Mouse (Mus musculus): ENCODE data around the gene Alg3. TPM values are rescaled to one million over a fixed set of nuclear protein-coding genes. Genes with fewer than 3 reads are reported as not detected.

Gene Alg3
- polyA plus RNA-seq, 1 experiment: not detected

DNA sequence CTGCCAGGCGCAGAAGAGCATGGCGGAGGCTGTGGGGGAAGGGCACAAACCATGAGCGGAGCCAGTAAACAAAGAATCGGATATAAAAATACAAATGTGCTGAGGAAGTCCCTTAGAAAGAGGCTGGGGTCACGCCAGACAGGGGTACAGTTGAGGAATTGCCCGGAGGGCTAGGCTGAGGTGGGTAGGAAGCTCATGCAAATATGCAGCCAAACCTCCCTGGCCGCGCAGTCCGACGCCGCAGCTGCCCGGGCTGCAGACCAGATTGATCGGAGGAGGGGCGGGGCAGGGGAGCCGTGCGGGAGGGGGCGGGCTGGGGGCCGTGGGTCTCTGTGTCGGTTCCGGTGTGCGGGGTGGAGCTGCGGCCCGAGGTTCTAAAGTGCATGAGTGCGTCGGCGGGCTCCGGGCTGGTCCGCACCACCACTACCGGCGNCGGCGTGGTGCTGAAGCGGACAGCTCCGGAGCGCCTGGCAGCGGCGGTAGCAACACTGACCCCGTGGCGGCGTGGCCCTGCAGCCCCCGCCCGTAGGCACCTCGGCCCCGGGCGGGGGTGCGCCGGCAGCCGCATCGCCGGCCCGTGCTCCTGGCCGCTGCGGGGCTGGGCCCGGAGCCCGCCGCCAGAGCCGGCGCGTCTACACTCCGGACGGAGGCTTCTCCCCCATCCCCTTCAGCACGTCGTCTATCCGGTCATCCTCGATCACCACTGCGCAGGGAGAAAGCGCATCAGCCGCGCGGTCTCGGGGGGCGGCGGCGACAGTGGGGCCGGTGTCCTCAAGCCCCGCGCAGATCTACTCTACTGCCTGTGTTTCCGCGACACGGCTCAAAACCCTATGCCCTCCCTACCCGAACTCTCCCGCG, 8.2 kb upstream of the Alg3 start:
- TF ChIP-seq POLR2A (IDR thresholded peaks at IDR 0.05; ENCODE audit: insufficient read depth, low read depth, low read length) (no peak), CTCF (IDR thresholded peaks at IDR 0.05; ENCODE audit: insufficient read depth, low read depth, low read length) (no peak)
- WGBS: 1% methylated on average over 81 of the region's 83 CpGs
- H3K27ac ChIP-seq (ENCODE audit: insufficient read depth, low read depth, low read length): no peak overlapping the region
- peak overlapping the region; percentile 77 for H3K4me3 ChIP-seq (ENCODE audit: insufficient read depth, low read depth, low read length)
- H3K4me1 ChIP-seq (ENCODE audit: control insufficient read depth, insufficient read depth, low read length): peaks cover 19% of the 10 kb centered on the region

DNA sequence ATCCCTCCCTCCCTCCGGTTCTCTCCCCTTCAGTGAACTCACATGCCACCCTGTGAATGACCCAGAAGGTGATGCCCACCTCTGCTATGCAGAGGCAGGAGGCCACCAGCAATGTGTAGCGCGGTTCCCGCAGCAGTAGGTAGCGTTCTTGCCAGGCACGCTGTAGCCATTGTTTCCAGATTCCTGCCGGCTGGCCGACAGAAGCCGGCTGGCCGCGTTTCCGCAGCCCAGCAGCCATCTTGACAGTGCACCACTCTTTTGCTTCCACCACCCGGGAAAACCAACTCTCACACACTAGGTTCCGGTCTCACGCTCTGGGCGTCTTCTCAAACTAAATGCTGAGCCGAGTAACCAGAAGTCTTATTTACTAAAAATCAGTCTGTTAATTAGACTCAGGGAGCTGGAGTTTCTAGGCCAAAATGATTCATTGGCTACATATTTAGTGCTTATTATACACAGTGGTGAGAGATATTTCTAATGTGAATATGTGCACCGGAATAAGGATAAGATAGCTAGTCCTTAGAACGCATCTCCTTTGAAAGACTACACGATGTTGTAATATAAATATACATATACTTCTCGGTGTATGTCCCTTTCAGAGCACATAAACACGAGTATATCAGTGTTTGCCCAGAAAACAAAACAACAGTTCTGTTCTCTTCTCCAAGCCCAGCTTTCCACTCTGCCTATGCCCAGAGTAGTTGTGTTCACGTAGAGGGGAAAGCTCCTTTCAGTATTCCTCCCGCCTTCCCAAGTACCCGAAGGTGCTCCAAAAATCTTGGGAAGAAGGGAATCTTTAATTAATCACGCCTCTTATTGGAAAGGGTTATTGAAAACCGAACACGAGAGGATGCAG, 806 bp downstream of the Alg3 start:
- no peaks in the 10 kb centered on the region for H3K4me1 ChIP-seq (ENCODE audit: control insufficient read depth, insufficient read depth, low read length)
- WGBS: under 1% methylated on average over 28 of the region's 28 CpGs
- H3K27ac ChIP-seq (ENCODE audit: insufficient read depth, low read depth, low read length): peak overlapping the region; percentile 72
- peak; percentile 94 for TF ChIP-seq POLR2A (IDR thresholded peaks at IDR 0.05; ENCODE audit: insufficient read depth, low read depth, low read length)
- no peak for TF ChIP-seq CTCF (IDR thresholded peaks at IDR 0.05; ENCODE audit: insufficient read depth, low read depth, low read length)
- H3K4me3 ChIP-seq (ENCODE audit: insufficient read depth, low read depth, low read length): peak overlapping the region; percentile 93

DNA sequence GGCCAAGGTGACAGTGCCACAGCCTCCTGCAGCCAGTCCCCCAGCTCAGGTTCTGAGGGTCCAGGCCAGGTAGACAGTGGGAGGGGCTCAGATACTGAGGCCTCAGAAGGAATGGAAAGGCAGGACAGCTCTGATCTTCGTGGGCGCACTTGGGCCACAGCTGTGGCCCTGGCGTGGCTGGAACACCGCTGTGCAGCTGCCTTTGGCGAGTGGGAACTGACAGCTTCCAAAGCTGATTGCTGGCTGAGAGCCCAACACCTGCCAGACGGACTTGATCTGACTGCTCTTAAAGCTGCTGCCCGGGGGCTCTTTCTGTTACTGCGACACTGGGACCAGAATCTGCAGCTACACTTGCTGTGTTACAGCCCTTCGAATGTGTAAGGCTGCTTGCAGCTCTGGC, 6.8 kb downstream of the Alg3 start:
- WGBS: 32% methylated on average over 9 of the region's 9 CpGs
- H3K27ac ChIP-seq (ENCODE audit: insufficient read depth, low read depth, low read length): no peak overlapping the region
- TF ChIP-seq POLR2A (IDR thresholded peaks at IDR 0.05; ENCODE audit: insufficient read depth, low read depth, low read length): no peak
- no peak for TF ChIP-seq CTCF (IDR thresholded peaks at IDR 0.05; ENCODE audit: insufficient read depth, low read depth, low read length)
- no peaks in the 10 kb centered on the region for H3K4me1 ChIP-seq (ENCODE audit: control insufficient read depth, insufficient read depth, low read length)
- H3K4me3 ChIP-seq (ENCODE audit: insufficient read depth, low read depth, low read length): no peak overlapping the region

DNA sequence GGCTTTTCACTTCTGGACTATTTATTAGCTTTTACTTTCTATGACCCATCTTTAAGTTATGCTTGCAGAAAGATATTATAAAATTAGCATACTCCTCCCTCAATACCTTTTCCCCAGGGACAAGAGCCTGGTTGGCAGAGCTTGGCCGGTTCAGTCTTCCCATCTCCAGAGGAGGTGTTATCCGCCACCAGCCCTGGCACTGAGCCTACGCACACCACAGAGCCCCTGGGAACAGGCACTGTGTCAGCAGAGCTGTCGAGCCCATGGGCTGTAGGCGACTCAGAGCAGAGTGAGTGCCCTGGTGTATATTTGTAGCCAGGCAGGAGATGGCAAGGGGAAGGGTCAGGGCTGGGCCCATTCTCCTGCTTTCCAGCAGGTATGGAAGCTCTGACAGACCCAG, 11.0 kb downstream of the Alg3 start:
- no peak overlapping the region for H3K27ac ChIP-seq (ENCODE audit: insufficient read depth, low read depth, low read length)
- 61% methylated on average over 5 of the region's 5 CpGs for WGBS
- TF ChIP-seq POLR2A (IDR thresholded peaks at IDR 0.05; ENCODE audit: insufficient read depth, low read depth, low read length) (no peak), CTCF (IDR thresholded peaks at IDR 0.05; ENCODE audit: insufficient read depth, low read depth, low read length) (no peak)
- no peak overlapping the region for H3K4me3 ChIP-seq (ENCODE audit: insufficient read depth, low read depth, low read length)
- H3K4me1 ChIP-seq (ENCODE audit: control insufficient read depth, insufficient read depth, low read length): no peaks in the 10 kb centered on the region

DNA sequence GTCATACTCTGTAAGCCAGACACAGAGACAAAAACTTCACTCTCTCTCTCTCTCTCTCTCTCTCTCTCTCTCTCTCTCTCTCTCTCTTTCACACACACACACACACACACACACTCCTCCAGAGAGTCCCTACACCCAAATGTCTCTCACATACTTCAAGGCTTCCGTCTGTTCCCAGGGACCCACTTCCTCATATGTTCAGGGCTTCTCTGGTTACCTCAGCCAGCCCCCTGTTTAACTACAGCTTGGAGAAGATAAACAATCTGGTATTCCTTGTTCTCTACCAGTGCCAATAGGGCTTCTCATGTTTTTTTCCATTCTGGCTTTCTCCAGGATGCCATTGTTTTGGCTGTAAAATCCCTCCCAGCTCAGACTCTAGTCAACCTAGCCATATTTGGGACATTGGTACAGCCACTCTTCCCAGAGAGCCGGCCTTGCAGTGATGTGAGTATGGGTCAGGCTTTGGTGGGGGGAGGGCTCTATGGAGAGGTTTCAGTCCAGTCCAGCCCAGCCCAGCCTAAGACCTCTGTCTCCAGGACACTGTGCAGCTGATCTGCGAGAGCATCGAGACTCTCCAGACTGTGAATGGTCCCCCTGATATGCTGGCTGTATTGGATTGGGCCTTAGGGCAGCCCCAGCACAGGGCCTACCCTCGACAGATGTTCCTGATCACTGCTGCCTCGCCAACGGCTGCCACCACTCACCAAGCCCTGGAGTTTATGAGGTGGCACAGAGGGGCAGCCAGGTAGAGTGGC, 14.7 kb downstream of the Alg3 start:
- 76% methylated on average over 7 of the region's 7 CpGs for WGBS

DNA sequence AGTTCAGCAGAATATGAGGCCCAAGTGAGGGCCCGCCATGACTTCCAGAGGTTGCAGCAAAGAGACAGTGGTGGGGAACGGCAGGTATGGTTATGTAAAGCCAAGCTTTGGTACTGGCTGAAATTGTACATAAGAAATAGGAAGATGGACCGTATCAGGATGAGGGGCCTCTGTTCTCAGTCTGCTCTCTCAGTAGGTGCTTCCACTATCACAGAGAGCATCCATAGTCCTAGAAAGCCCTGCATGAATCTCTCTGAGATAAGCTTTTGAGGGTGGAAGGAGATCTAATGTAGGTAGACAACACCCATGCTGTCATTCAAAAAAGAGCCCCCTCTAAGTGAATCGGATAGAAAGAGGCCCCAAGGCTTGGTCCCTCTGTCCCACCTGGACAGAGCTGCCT, 15.8 kb downstream of the Alg3 start:
- H3K27ac ChIP-seq (ENCODE audit: insufficient read depth, low read depth, low read length): no peak overlapping the region
- TF ChIP-seq POLR2A (IDR thresholded peaks at IDR 0.05; ENCODE audit: insufficient read depth, low read depth, low read length) (no peak), CTCF (IDR thresholded peaks at IDR 0.05; ENCODE audit: insufficient read depth, low read depth, low read length) (no peak)
- no peak overlapping the region for H3K4me3 ChIP-seq (ENCODE audit: insufficient read depth, low read depth, low read length)
- peaks cover 3% of the 10 kb centered on the region; the same call in 1 of the 2 replicates for H3K4me1 ChIP-seq (ENCODE audit: control insufficient read depth, insufficient read depth, low read length)
- 90% methylated on average over 4 of the region's 4 CpGs for WGBS

More for the DNA sequence above, 14.7 kb downstream of the Alg3 start:
- Histone ChIP-seq H3K27ac (ENCODE audit: insufficient read depth, low read depth, low read length) (no peak overlapping the region), H3K4me1 (ENCODE audit: control insufficient read depth, insufficient read depth, low read length) (no peaks in the 10 kb centered on the region), H3K4me3 (ENCODE audit: insufficient read depth, low read depth, low read length) (no peak overlapping the region)
- TF ChIP-seq CTCF (IDR thresholded peaks at IDR 0.05; ENCODE audit: insufficient read depth, low read depth, low read length) (no peak), POLR2A (IDR thresholded peaks at IDR 0.05; ENCODE audit: insufficient read depth, low read depth, low read length) (no peak)

DNA sequence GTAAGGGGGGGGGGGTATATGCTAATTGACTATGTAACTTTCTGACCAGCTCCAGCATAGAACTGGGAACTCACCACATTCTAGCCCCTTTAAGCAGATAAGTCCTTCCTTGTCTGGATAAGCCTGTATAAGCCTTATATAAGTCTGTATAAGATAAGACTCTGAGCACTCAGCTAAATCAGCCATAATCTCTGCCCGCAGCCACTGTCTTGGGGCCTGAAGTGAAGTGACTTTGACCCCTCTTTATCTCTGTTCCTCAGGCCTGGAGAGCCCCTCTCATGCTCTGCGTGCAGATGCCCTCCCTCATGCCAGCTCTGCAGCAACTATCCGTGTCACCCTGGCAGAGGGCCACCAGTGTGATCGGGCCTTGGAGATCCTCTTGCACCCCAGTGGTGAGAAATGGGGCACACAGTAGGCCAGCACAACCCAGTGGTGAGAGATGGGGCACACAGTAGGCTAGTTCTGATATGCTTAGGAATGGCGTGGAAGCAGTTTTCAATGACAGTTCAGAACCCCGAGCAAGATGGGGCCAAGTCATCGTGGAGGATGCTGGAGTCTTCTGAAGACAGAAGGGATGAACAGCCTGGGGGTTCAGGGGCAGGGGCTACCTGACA, 16.4 kb downstream of the Alg3 start:
- peaks cover 8% of the 10 kb centered on the region; the same call in 1 of the 2 replicates for H3K4me1 ChIP-seq (ENCODE audit: control insufficient read depth, insufficient read depth, low read length)
- no peak for TF ChIP-seq CTCF (IDR thresholded peaks at IDR 0.05; ENCODE audit: insufficient read depth, low read depth, low read length)
- TF ChIP-seq POLR2A (IDR thresholded peaks at IDR 0.05; ENCODE audit: insufficient read depth, low read depth, low read length): no peak
- 87% methylated on average over 7 of the region's 7 CpGs for WGBS

DNA sequence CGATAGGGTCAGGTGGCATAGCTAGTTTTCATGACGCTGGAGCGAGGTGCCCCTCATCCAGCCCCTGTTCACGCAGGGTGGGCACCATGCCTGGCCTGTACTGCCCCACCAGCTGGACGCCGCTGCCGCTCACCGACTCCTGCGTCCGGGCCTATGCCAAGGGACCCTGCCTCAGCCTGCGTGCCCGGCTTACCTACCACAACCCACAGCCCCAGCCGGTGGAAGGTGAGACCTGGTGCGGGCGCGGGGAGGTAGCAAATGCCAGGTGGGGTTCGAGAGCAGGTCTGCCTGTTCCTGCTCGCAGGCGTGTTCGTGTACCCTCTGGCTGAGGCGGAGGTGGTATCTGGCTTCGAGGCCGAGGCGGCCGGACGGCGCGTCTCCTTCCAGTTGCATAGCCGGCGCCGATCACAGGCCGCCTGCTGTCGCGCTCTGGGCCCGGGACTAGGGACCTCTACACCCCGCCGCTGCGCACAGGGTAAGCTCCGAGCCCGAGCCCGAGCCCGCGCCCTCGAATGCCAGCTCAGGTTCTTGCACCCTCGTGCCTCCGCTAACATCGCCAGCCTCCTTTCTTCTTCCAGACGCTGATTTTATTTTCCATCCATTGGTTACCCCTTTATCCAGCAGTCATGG, 20.3 kb downstream of the Alg3 start:
- Histone ChIP-seq H3K4me1 (ENCODE audit: control insufficient read depth, insufficient read depth, low read length) (peaks cover 17% of the 10 kb centered on the region; the same call in 1 of the 2 replicates), H3K4me3 (ENCODE audit: insufficient read depth, low read depth, low read length) (no peak overlapping the region; the same call in 1 of the 2 replicates), H3K27ac (ENCODE audit: insufficient read depth, low read depth, low read length) (no peak overlapping the region)
- 30% methylated on average over 48 of the region's 48 CpGs for WGBS
- no peak for TF ChIP-seq CTCF (IDR thresholded peaks at IDR 0.05; ENCODE audit: insufficient read depth, low read depth, low read length)
- TF ChIP-seq POLR2A (IDR thresholded peaks at IDR 0.05; ENCODE audit: insufficient read depth, low read depth, low read length): no peak

More for the DNA sequence above, 16.4 kb downstream of the Alg3 start:
- Histone ChIP-seq H3K4me3 (ENCODE audit: insufficient read depth, low read depth, low read length) (no peak overlapping the region), H3K27ac (ENCODE audit: insufficient read depth, low read depth, low read length) (no peak overlapping the region)

Measured in olfactory bulb, adult 2 months (tissue).